Mouse (Mus musculus): ENCODE measurements around the gene Tsc22d2.

DNA sequence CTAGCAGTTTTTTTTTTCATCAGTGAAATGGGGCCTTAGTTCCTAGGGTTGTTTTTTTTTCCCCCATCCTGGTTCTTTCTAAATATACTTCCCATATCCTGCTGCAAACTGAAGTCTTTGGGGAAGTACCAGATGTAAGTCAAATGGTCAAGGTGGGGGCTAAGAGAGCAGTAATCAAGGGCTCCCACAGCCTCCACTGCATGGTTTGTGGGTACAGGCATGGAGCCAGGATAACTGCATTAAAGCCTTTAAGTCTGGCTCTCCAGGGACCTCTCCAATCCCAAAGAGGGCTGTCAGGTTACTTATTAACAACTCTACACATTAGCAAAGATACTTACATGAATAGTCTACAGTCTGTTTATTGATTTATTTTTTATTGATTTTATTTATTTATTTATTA, 2.8 kb upstream of the Tsc22d2 start:
- TF ChIP-seq CTCF (IDR thresholded peaks at IDR 0.05; ENCODE audit: low read depth) (no peak), EP300 (optimal IDR thresholded peaks at IDR 0.05) (no peak)

Data from stomach, postnatal 0 days (tissue).